In genomic region chr7:126191471-126191870, GRCm38 (mm10) we compare ENCODE assay signal across 19 mouse cellular contexts.
"Had no signal": no experiment of that assay in that cellular context is flagged by ENCODE, and none has a peak within 500 bp of the region (broad histone marks: within the 10 kb centered on the region; RNA-seq: fewer than 3 reads in every experiment).

No protein-coding gene starts in this region.

- ATAC-seq: intestine, embryonic 15.5 days; midbrain, embryonic 13.5 days; midbrain, embryonic 16.5 days had no signal

- H3K4me3 ChIP-seq: intestine, embryonic 15.5 days; kidney, embryonic 15.5 days; liver, embryonic 13.5 days; midbrain, embryonic 10.5 days; midbrain, embryonic 13.5 days; stomach, embryonic 15.5 days had no signal

- DNase-seq: kidney, adult 11 months; kidney, adult 8-10 months; kidney, postnatal 10 days; kidney, postnatal 4 days; layer of hippocampus, adult 9-11 months; liver, embryonic 13.5 days; lung, adult 2 months; lung, postnatal 14 days; lung, postnatal 4 days; right cerebral cortex, adult 18-20 months; right cerebral cortex, postnatal 14 days; spleen, adult 18-20 months; thymus, postnatal 25 days had no signal

- H3K36me3 ChIP-seq: intestine, embryonic 15.5 days; midbrain, embryonic 13.5 days; stomach, embryonic 15.5 days had no signal

- H3K27me3 ChIP-seq: intestine, embryonic 15.5 days; kidney, embryonic 15.5 days; liver, embryonic 13.5 days; midbrain, embryonic 13.5 days; stomach, embryonic 15.5 days had no signal

- H3K27ac ChIP-seq: intestine, embryonic 15.5 days; kidney, embryonic 15.5 days; liver, embryonic 13.5 days; midbrain, embryonic 10.5 days; midbrain, embryonic 13.5 days; stomach, embryonic 15.5 days had no signal

- H3K9ac ChIP-seq: intestine, embryonic 15.5 days; kidney, embryonic 15.5 days; liver, embryonic 13.5 days; midbrain, embryonic 13.5 days; stomach, embryonic 15.5 days had no signal

- H3K9me3 ChIP-seq: intestine, embryonic 15.5 days; kidney, embryonic 15.5 days; liver, embryonic 13.5 days; midbrain, embryonic 10.5 days; midbrain, embryonic 13.5 days; stomach, embryonic 15.5 days had no signal

- H3K4me1 ChIP-seq: intestine, embryonic 15.5 days; kidney, embryonic 15.5 days; midbrain, embryonic 10.5 days; stomach, embryonic 15.5 days had no signal
